Mouse (Mus musculus) heart, postnatal 0 days (tissue): ENCODE data around the gene Slc2a9.

Experiments
- CTCF ChIP-seq: IDR thresholded peaks from 2 replicates; pipeline ENCODE4 v1.5.1; 2016; ENCODE audit warnings: antibody characterized with exemption, control low read depth, low read depth
- EP300 ChIP-seq: IDR thresholded peaks from 2 replicates; pipeline ENCODE4 v1.6.1; 2016; ENCODE audit warnings: antibody characterized with exemption, low read depth

- no peak for TF ChIP-seq CTCF
- TF ChIP-seq EP300: no peak
Measured at GRCm38 (mm10) chr5:38359716-38360115, 143.2 kb downstream of the Slc2a9 start.
